Mouse (Mus musculus) hindbrain, embryonic 15.5 days (tissue): ENCODE data around the gene Gm20388. TPM values are rescaled to one million over a fixed set of nuclear protein-coding genes. Genes with fewer than 3 reads are reported as not detected.

Experiments used
- ATAC-seq: fragments of 200-750 bp; cut with Nextera tagmentation; 2 replicates; pipeline ENCODE4 v1.8.0; 2017; ENCODE audit warnings: low read depth, moderate number of reproducible peaks, moderate TSS enrichment; ENCODE audit not compliant: low FRiP score
- H3K27ac ChIP-seq: fragments of 300-500 bp; sonication (generic); replicated peaks from 2 replicates; pipeline ENCODE4 v1.5.1; 2015; ENCODE audit warnings: mild to moderate bottlenecking, inconsistent platforms
- H3K27me3 ChIP-seq: fragments of 300-500 bp; sonication (generic); 2 replicates; pipeline ENCODE4 v1.6.1; 2015; ENCODE audit warnings: control low read depth, inconsistent platforms
- H3K36me3 ChIP-seq: fragments of 300-500 bp; sonication (generic); 2 replicates; pipeline ENCODE4 v1.6.1; 2015; ENCODE audit warnings: control low read depth, inconsistent platforms
- H3K4me1 ChIP-seq: fragments of 300-500 bp; sonication (generic); replicated peaks from 2 replicates; pipeline ENCODE4 v1.6.1; 2015; ENCODE audit warnings: control low read depth, inconsistent platforms
- H3K4me2 ChIP-seq: fragments of 300-500 bp; sonication (generic); 2 replicates; pipeline ENCODE4 v1.6.1; 2015; ENCODE audit warnings: moderate library complexity, mild to moderate bottlenecking, inconsistent platforms
- H3K4me3 ChIP-seq: fragments of 300-500 bp; sonication (generic); 2 replicates; pipeline ENCODE4 v1.5.1; 2015; ENCODE audit warnings: mild to moderate bottlenecking, inconsistent platforms
- H3K9ac ChIP-seq: fragments of 300-500 bp; sonication (generic); 2 replicates; pipeline ENCODE4 v1.6.1; 2015; ENCODE audit warnings: inconsistent platforms
- H3K9me3 ChIP-seq: fragments of 300-500 bp; sonication (generic); 2 replicates; pipeline ENCODE4 v1.6.1; 2016; ENCODE audit warnings: control low read depth, inconsistent platforms
- WGBS: fragments of 180-500 bp; shearing (Covaris S2); methylation state at CpG from one replicate; pipeline ENCODE4 v1.1.7; 2015; 5-methylcytosine and 5-hydroxymethylcytosine counted together
- polyA plus RNA-seq: library from polyadenylated mRNA; unstranded; fragments of >200 nt; fragmentation: Nextera tagmentation; extraction: Ambion mirVana; gene quantifications from 2 replicates; pipeline ENCODE4 v1.2.1, GENCODE M21; 2015

Gene Gm20388
- polyA plus RNA-seq, 1 experiment from 2014 or later: 5.4 TPM

DNA sequence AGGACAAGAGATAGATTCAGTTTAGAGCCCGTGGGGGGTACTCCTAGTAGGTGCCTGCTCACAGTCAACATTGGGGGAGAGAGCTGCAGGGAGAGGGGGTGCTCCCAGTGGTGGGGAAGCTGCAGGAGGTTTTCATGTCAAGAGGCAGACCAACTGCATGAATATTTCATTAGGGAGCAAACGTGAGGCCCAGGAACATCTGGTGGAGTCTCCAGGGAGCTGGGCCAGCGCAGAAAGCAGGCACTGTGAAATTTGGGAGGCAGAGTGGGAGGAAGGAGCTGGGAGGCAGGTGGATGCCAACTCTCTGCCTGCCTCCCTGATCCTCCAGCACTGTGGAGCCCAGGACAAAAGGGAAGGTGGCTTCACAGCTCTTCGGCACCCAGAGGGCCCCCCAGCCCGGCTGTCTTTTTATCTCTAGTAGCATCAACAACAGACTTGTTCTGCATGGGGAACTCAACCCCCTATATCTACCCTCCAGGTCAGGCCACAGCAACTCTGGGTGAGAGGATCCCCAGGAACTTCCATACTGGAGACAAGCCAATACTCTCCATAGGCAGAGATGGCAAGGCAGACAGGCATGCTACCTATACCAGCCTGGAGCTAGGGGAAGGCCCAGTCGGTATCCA lies 2838.8 kb downstream of the Gm20388 start:
- no peak overlapping the region for H3K9ac ChIP-seq
- 34% methylated on average over 6 of the region's 6 CpGs for WGBS

DNA sequence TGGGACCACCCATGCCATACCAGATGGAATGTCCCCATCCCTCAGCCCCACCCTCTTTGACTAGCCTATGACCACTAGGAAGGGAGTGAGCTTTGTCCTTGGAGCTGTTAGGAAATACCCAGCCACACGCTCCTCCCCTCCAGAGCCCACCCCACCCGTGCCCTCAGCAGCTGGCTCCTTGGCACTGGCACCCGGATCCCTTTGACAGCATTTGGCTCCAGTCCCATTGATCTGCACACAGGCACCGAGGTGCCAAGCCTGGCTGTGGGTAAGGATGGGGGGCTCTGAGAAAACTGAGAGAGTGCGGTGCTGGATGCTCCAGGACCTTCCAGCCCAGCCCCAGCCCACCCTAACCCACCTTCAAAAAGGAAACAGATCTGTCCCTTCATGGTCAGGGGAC lies 2840.7 kb downstream of the Gm20388 start:
- H3K4me3 ChIP-seq: peak overlapping the region; percentile 30
- 45% methylated on average over 5 of the region's 5 CpGs for WGBS
- H3K9ac ChIP-seq: peak overlapping the region; percentile 16; the same call in 1 of the 2 replicates

More for the DNA sequence above, 2838.8 kb downstream of the Gm20388 start:
- H3K36me3 ChIP-seq: no peaks in the 10 kb centered on the region
- H3K9me3 ChIP-seq: no peaks in the 10 kb centered on the region
- peak overlapping the region; percentile 55 for H3K27ac ChIP-seq
- H3K4me1 ChIP-seq: peaks cover 79% of the 10 kb centered on the region
- ATAC-seq: no peak
- H3K4me3 ChIP-seq: peak overlapping the region; percentile 30; the same call in 1 of the 2 replicates
- peak overlapping the region; percentile 46 for H3K4me2 ChIP-seq
- no peaks in the 10 kb centered on the region; the same call in 1 of the 2 replicates for H3K27me3 ChIP-seq

DNA sequence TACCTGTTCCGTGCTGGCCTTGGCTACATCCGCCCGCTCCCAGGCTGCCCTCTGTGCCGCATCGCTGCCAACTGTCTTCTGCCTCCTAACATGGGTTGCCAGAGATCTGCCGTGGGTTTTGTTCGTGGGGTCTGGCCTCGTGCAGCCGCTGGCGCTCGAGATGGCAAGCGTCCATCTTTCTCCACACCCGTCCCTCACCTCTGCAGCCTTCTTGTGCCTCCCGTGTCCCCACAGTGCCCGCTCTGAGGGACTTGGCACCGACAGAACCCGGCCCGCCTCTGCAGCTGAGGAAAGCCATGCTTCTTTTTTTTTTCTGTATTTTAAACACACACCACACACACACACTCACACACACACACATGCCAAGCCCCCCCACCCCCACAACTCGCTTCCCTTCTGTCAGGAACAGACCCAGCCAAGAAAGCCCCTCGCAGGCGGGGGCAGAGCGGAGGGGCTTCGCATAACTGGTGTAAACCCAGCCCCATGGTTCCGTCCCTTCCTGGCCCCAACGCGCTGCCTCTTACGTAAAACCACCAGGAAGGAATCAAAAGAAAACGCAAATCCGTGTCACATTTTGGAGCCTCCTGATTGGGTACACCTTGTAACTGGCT lies 2841.6 kb downstream of the Gm20388 start:
- Histone ChIP-seq H3K9me3 (no peaks in the 10 kb centered on the region), H3K27me3 (peaks cover 1% of the 10 kb centered on the region), H3K4me2 (peak overlapping the region; percentile 46), H3K4me3 (peak overlapping the region; percentile 30), H3K27ac (peak overlapping the region; percentile 80), H3K9ac (peak overlapping the region; percentile 16; the same call in 1 of the 2 replicates), H3K36me3 (no peaks in the 10 kb centered on the region), H3K4me1 (peaks cover 52% of the 10 kb centered on the region)
- peak; percentile 36; the same call in 1 of the 2 replicates for ATAC-seq
- 60% methylated on average over 29 of the region's 29 CpGs for WGBS

More for the DNA sequence above, 2840.7 kb downstream of the Gm20388 start:
- peak overlapping the region; percentile 46 for H3K4me2 ChIP-seq
- ATAC-seq: peak; percentile 82
- H3K27ac ChIP-seq: peak overlapping the region; percentile 80
- no peaks in the 10 kb centered on the region for H3K36me3 ChIP-seq
- peaks cover 60% of the 10 kb centered on the region for H3K4me1 ChIP-seq
- no peaks in the 10 kb centered on the region for H3K9me3 ChIP-seq
- no peaks in the 10 kb centered on the region; the same call in 1 of the 2 replicates for H3K27me3 ChIP-seq

DNA sequence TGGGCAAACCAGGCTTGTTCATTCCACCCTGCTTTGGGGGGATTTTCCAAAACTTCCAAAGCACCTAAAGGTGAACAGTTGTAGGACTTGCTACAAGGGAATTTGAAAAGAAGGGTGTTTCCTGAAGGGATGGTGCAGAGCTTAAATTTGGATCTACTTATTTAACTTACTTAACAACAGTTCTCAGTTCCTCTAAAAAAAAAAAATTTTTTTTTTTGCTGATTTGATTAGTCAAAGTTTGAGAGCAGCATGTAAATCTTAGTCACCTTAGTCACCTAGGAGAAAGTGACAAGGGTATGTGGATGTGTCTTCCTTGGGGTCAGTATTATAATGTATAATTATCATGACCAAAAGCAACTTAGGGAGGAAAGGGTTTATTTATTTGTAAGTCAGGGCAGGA lies 2848.0 kb downstream of the Gm20388 start:
- Histone ChIP-seq H3K4me2 (no peak overlapping the region), H3K9me3 (no peaks in the 10 kb centered on the region), H3K27me3 (peaks cover 3% of the 10 kb centered on the region; the same call in 1 of the 2 replicates), H3K36me3 (no peaks in the 10 kb centered on the region), H3K9ac (no peak overlapping the region), H3K4me1 (peaks cover 10% of the 10 kb centered on the region), H3K27ac (no peak overlapping the region), H3K4me3 (no peak overlapping the region)
- ATAC-seq: no peak

DNA sequence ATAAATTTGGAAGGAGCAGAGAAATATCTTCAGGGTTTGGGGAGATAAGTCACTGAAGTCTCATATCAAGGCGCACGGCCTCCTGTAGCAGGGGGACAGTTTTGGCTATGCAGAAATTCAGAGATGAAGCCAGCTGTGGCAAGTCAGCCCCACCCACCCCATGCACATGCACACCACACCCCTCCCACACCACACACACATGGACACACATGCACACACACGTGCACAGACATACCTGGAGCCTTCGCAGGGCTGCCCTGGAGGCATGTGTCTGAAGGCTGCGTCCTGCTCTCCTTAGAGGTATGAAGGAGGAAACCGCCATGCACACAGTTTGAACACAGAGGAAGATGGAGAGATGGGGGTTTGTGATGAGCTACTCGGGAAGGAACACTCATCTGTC lies 2849.5 kb downstream of the Gm20388 start:
- no peak overlapping the region for H3K9ac ChIP-seq
- peaks cover 3% of the 10 kb centered on the region; the same call in 1 of the 2 replicates for H3K27me3 ChIP-seq
- 73% methylated on average over 7 of the region's 7 CpGs for WGBS
- no peaks in the 10 kb centered on the region for H3K9me3 ChIP-seq
- H3K4me2 ChIP-seq: no peak overlapping the region
- H3K4me1 ChIP-seq: peaks cover 10% of the 10 kb centered on the region
- H3K27ac ChIP-seq: no peak overlapping the region
- no peaks in the 10 kb centered on the region for H3K36me3 ChIP-seq
- H3K4me3 ChIP-seq: no peak overlapping the region
- no peak; the same call in 1 of the 2 replicates for ATAC-seq

DNA sequence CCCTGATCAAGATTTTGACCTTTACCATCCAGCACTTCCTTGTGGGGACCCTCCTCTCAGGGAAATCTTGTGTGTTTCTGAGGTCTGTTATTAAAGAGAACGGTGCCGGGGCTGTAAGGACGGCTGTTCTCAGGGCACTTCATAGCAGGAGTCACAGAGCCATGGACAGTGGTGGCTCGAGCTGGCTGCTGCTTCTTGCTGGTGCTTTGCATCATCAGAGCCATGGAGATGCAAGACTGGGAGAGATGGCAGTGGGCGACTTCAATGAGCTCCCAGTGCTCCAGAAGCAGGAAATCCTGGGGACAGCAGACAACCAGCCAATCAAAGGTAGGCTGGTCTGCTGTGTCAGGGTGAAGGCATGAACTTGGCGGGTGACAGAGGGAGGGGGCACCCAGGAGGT lies 2850.5 kb downstream of the Gm20388 start:
- H3K27ac ChIP-seq: no peak overlapping the region
- no peak for ATAC-seq
- WGBS: 81% methylated on average over 6 of the region's 6 CpGs

DNA sequence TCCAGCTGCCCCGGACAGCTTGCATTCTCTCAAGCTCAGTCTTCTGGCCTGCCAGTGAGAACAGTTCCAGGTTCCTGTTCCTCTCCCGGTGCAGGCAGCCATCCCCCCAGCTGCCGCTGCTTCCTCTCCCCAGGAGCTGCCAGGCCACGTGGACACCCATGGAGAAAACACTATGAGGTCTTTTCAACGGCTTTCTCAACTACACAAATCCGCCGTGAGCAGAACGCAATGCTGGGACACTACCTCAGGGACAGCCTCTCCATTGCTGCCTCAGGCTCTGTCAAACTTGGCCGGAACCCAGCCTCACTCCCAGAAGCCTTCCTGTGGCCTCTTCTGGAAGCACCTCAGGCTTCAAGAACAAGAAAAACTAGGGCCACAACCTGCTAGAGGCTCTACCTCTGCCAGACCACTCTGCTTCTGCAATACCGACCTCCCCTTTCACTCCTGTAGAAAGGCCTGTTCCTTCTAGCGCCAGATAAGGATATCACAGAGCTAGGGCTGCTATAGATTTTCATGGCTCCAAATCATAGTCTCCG lies 2852.2 kb downstream of the Gm20388 start:
- H3K27me3 ChIP-seq: no peaks in the 10 kb centered on the region
- H3K9ac ChIP-seq: no peak overlapping the region
- H3K4me2 ChIP-seq: no peak overlapping the region
- no peak for ATAC-seq
- no peaks in the 10 kb centered on the region for H3K9me3 ChIP-seq
- 45% methylated on average over 12 of the region's 12 CpGs for WGBS
- H3K36me3 ChIP-seq: no peaks in the 10 kb centered on the region
- peaks cover 18% of the 10 kb centered on the region for H3K4me1 ChIP-seq
- no peak overlapping the region for H3K27ac ChIP-seq
- H3K4me3 ChIP-seq: no peak overlapping the region

More for the DNA sequence above, 2850.5 kb downstream of the Gm20388 start:
- no peaks in the 10 kb centered on the region for H3K36me3 ChIP-seq
- H3K9me3 ChIP-seq: no peaks in the 10 kb centered on the region
- H3K27me3 ChIP-seq: peaks cover 3% of the 10 kb centered on the region; the same call in 1 of the 2 replicates
- H3K4me3 ChIP-seq: no peak overlapping the region
- peaks cover 10% of the 10 kb centered on the region for H3K4me1 ChIP-seq
- H3K4me2 ChIP-seq: no peak overlapping the region
- H3K9ac ChIP-seq: no peak overlapping the region

DNA sequence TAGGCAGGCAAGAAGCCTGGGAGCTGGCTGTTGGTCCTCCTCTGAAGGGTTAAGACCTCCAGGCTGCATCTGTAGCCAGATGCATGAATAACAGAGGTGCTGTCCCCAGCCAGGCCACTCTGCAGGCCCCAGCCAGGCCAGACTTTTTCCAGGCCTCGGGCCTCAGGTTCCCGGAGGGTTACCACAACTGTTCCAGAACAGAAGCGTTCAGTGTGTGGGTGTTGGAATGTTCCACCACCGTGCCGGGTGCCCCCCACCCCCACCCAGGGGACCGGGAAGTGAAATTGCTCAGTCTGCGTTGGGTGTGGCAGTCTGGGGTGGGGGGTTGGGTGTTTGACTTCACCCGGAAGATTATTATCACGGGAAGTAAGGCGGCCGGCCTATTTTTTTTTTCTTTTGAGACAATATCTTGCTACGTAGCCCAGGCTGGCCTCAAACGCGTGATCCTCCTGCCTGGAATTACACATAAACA lies 2852.7 kb downstream of the Gm20388 start:
- Histone ChIP-seq H3K36me3 (no peaks in the 10 kb centered on the region), H3K9ac (no peak overlapping the region), H3K9me3 (no peaks in the 10 kb centered on the region), H3K4me1 (peaks cover 18% of the 10 kb centered on the region), H3K27me3 (no peaks in the 10 kb centered on the region), H3K4me2 (no peak overlapping the region), H3K27ac (no peak overlapping the region), H3K4me3 (no peak overlapping the region)
- 89% methylated on average over 14 of the region's 14 CpGs for WGBS
- ATAC-seq: no peak

DNA sequence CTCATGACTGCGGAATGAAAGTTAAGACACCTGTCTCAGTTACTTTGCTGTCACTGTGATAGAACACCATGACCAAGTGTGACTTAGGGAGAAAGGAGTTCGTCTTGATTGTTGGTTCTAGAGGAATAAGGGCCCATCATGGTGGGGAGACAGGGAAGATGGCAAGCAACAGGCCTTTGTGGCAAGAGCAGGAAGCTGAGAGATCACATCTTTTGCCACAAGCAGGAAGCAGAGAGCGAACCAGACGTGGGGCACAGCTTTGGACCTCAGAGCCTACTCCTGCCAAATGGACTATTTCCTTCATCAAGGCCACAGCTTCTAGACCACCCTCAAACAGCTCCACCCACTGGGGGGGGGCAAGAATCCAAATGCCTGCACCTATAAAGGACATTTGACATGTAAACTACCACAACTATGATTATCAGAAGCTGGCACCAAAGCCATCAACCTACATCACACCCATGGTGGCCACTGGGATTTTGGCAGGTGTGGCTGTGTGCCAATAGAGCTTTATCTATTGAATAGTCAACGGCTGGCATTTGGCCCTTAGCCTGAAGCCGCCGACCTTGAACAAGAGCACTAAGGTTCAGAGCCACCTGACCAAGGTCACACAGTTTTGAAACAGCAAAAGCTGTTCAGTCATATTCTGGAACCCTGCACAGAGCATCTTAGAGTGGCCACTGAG lies 2854.3 kb downstream of the Gm20388 start:
- Histone ChIP-seq H3K36me3 (no peaks in the 10 kb centered on the region), H3K9ac (no peak overlapping the region), H3K4me2 (no peak overlapping the region), H3K27me3 (no peaks in the 10 kb centered on the region), H3K27ac (no peak overlapping the region), H3K9me3 (no peaks in the 10 kb centered on the region), H3K4me1 (peaks cover 25% of the 10 kb centered on the region), H3K4me3 (no peak overlapping the region)
- 85% methylated on average over 7 of the region's 7 CpGs for WGBS
- no peak for ATAC-seq

DNA sequence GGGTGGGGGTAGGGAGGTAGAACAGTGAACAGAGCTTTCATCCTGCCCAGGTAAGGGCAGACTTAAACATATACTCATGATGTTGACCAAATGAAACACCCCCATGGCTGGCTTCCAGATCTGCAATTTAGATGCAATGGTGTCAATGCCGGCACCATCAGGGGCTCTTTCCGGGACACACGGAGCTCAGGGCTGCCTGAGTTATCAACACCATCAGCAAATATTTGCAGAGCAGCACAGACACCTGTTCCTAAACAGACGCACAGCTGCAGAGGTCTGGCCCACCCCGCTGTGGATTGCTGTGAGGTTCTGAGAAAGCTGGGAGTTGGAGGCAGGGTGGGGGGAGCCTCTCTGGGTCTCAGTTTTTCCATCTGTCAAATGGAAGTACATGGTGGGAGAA lies 2855.5 kb downstream of the Gm20388 start:
- ATAC-seq: no peak
- Histone ChIP-seq H3K36me3 (no peaks in the 10 kb centered on the region), H3K9ac (no peak overlapping the region), H3K4me1 (peaks cover 20% of the 10 kb centered on the region; the same call in 1 of the 2 replicates), H3K4me2 (no peak overlapping the region), H3K9me3 (no peaks in the 10 kb centered on the region), H3K4me3 (no peak overlapping the region), H3K27me3 (no peaks in the 10 kb centered on the region), H3K27ac (no peak overlapping the region)
- WGBS: 63% methylated on average over 5 of the region's 5 CpGs

DNA sequence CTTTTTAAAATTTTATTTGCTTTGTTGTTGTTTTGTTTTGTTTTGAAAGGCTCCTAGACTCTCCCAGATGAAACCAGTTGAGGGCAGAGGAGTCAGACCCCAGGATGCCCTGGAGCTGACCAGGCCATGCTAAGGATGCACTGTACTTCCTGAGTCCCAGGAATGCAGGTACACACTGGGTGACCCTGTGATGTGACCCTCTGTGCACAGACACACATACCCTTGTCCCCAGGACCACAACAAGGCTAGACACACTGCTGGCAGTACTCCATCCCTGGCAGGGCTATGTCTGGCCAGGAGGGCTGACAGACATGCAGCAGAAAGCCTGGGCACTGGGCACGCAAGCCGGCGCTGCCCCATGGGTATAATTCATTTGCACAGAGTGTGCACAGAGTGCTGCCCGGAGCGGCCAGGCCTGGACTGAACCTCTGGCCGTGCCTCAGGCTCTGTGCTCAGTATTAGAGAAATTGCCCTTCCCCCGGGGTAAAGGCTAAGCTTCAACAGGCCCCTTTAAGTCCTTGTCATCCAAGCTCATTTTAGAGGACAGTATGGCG lies 2856.1 kb downstream of the Gm20388 start:
- WGBS: 47% methylated on average over 8 of the region's 8 CpGs
- H3K27ac ChIP-seq: no peak overlapping the region
- no peak for ATAC-seq

More for the DNA sequence above, 2856.1 kb downstream of the Gm20388 start:
- no peak overlapping the region for H3K9ac ChIP-seq
- H3K4me3 ChIP-seq: no peak overlapping the region
- peaks cover 20% of the 10 kb centered on the region; the same call in 1 of the 2 replicates for H3K4me1 ChIP-seq
- H3K27me3 ChIP-seq: no peaks in the 10 kb centered on the region
- H3K9me3 ChIP-seq: no peaks in the 10 kb centered on the region
- H3K4me2 ChIP-seq: no peak overlapping the region
- H3K36me3 ChIP-seq: no peaks in the 10 kb centered on the region
